19 mouse cellular contexts compared by ENCODE assay signal in genomic region chr5:74864540-74865157, GRCm38 (mm10).
A peak's percentile ranks its signal among the peaks of the same experiment; 100 is the strongest.
DNase-seq lines count a peak whose midpoint lies in the region; ATAC-seq lines count a peak whose summit lies in the region.
"Had no signal": no experiment of that assay in that cellular context is flagged by ENCODE, and none has a peak within 500 bp of the region (broad histone marks: within the 10 kb centered on the region; RNA-seq: fewer than 3 reads in every experiment).

No protein-coding gene starts in this region.

- H3K36me3 ChIP-seq in kidney, embryonic 16.5 days (ENCODE audit: insufficient read depth, low read length) = no peaks in the 10 kb centered on the region
- H3K36me3 ChIP-seq: G1E; heart, embryonic 15.5 days; midbrain, embryonic 12.5 days; neural tube, embryonic 13.5 days had no signal

- DNase-seq in kidney, adult 18-20 months = peak; percentile 15
- DNase-seq in 3T3-L1 (ENCODE audit: low read depth, low spot score) (peak; percentile 80), NIH3T3 (ENCODE audit: low read depth) (peak; percentile 77)
- DNase-seq in kidney, postnatal 14 days = peak; percentile 21
- no peak for DNase-seq in spleen, adult 12 weeks (ENCODE audit: low spot score)
- no peak for DNase-seq in layer of hippocampus, adult 9-11 months
- DNase-seq: adrenal gland, adult 2 months; cerebellum, adult 11 months; forebrain, postnatal 0 days; lung, embryonic 14.5 days; right cerebral cortex, postnatal 14 days; thymus, postnatal 4 days had no signal

- H3K4me3 ChIP-seq in kidney, embryonic 16.5 days (ENCODE audit: low read length) = no peak overlapping the region
- H3K4me3 ChIP-seq: heart, embryonic 15.5 days; layer of hippocampus, adult 2 months; midbrain, embryonic 12.5 days; neural tube, embryonic 13.5 days had no signal

- H3K9ac ChIP-seq in kidney, embryonic 16.5 days (replicated peaks; ENCODE audit: low read length) = no peak overlapping the region
- H3K9ac ChIP-seq: forebrain, postnatal 0 days; heart, embryonic 15.5 days; lung, embryonic 14.5 days; midbrain, embryonic 12.5 days; neural tube, embryonic 13.5 days had no signal

- H3K4me1 ChIP-seq in kidney, embryonic 16.5 days (ENCODE audit: insufficient read depth, low read length) = peaks cover 5% of the 10 kb centered on the region; the same call in 1 of the 2 replicates
- H3K4me1 ChIP-seq: heart, embryonic 15.5 days; midbrain, embryonic 12.5 days; neural tube, embryonic 13.5 days had no signal

- 69% methylated on average over 6 of the region's 6 CpGs for WGBS in kidney, embryonic 16.5 days

- ATAC-seq in kidney, embryonic 16.5 days (ENCODE audit: low FRiP score, low TSS enrichment) = no peak
- ATAC-seq: forebrain, postnatal 0 days; inflammation-experienced regulatory T-cells, adult 6 months had no signal

- H3K9me3 ChIP-seq in kidney, embryonic 16.5 days (ENCODE audit: low read length) = no peaks in the 10 kb centered on the region
- H3K9me3 ChIP-seq: G1E; heart, embryonic 15.5 days; midbrain, embryonic 12.5 days; neural tube, embryonic 13.5 days had no signal

- H3K27ac ChIP-seq in kidney, embryonic 16.5 days (ENCODE audit: low read length) = no peak overlapping the region
- H3K27ac ChIP-seq: heart, embryonic 15.5 days; layer of hippocampus, adult 2 months; midbrain, embryonic 12.5 days; neural tube, embryonic 13.5 days had no signal

- H3K27me3 ChIP-seq in kidney, embryonic 16.5 days (ENCODE audit: insufficient read depth, low read length) = no peaks in the 10 kb centered on the region
- H3K27me3 ChIP-seq: heart, embryonic 15.5 days; midbrain, embryonic 12.5 days; neural tube, embryonic 13.5 days had no signal

- no peak overlapping the region for H3K4me2 ChIP-seq in kidney, embryonic 16.5 days (replicated peaks; ENCODE audit: low read depth, low read length)
- H3K4me2 ChIP-seq: heart, embryonic 15.5 days; lung, embryonic 14.5 days; midbrain, embryonic 12.5 days; neural tube, embryonic 13.5 days had no signal

Comparison
In these comparisons a context has a peak if more than half of its experiments do, and no peak if none do; other contexts are left out.
1. DNase-seq: peak in kidney, adult 18-20 months (single experiment), 3T3-L1 (single experiment), NIH3T3 (single experiment) and kidney, postnatal 14 days (single experiment); none in spleen, adult 12 weeks (single experiment) and layer of hippocampus, adult 9-11 months (single experiment).